Mouse (Mus musculus): ENCODE data around the gene Wdr37.

DNA sequence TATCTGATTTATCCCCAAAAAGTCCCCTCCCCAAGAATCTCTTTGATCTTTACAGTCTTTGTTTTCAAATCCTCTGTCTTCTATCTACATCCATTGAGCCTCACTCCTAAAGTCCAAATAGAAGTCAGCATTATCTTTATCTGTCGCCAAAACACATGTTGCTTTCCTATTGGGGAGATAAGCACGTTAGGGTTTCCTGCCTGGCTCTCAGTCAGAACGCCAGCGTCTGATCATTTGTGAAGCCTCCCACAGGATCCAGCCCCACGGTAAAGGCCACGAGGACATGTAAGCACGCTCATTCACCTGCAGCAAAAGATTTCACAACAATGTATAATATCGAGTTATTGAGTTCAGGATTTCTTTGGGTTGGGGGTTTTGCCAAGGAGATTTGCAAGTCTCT lies 110.8 kb downstream of the Wdr37 start:
- no peak for TF ChIP-seq CTCF (IDR thresholded peaks at IDR 0.05; ENCODE audit: extremely low read depth, insufficient read depth, insufficient read length, insufficient replicate concordance)
- TF ChIP-seq POLR2A (IDR thresholded peaks at IDR 0.05; ENCODE audit: low read depth, low read length): no peak

All from spleen, adult 2 months (tissue).